Mouse (Mus musculus) E14TG2a.4 (cell line): ENCODE results near the gene Gm21860.
"Not testable (repeated sequence)": the region's sequence is repeated elsewhere in the genome, so short reads cannot be mapped to it uniquely, and the experiment has no call there.

Experiments used
- CTCF ChIP-seq: conservative IDR thresholded peaks from 2 replicates; pipeline ENCODE4 v1.5.1; 2014; ENCODE audit warnings: low read length
- NANOG ChIP-seq: IDR thresholded peaks from 2 replicates; pipeline ENCODE4 v1.6.1; 2014; ENCODE audit warnings: borderline replicate concordance, low read length, mixed read lengths
- POU5F1 ChIP-seq: IDR thresholded peaks from 2 replicates; pipeline ENCODE4 v1.6.1; 2014; ENCODE audit warnings: low read length, borderline replicate concordance

GRCm38 (mm10) chrY:90724014-90724709 is 30.5 kb downstream of the Gm21860 start:
- not testable (repeated sequence) for TF ChIP-seq CTCF, POU5F1, NANOG
